Mouse (Mus musculus): ENCODE measurements around the gene Zfp91.

GRCm38 (mm10) chr19:12824549-12824948 lies 28.6 kb upstream of the Zfp91 start:
- no peak for TF ChIP-seq GATA1 (IDR thresholded peaks at IDR 0.05; ENCODE audit: borderline replicate concordance, low read length)
- no peak for TF ChIP-seq FLI1 (IDR thresholded peaks at IDR 0.05; ENCODE audit: low read length)

Data from megakaryocyte, embryonic 14.5 days (primary cell).